Mouse (Mus musculus) forebrain, embryonic 10.5 days (tissue): ENCODE data around the gene Serinc2. TPM values are rescaled to one million over a fixed set of nuclear protein-coding genes. Genes with fewer than 3 reads are reported as not detected.

Experiments used
- polyA plus RNA-seq: library from polyadenylated mRNA; unstranded; fragments of >200 nt; fragmentation: Nextera tagmentation; extraction: Ambion mirVana; gene quantifications from 2 replicates; pipeline ENCODE4 v1.2.1, GENCODE M21; 2016

The Serinc2 gene
- polyA plus RNA-seq, 1 experiment from 2014 or later = 63.2 TPM

Other genes starting within 250 kb of the Serinc2 start
- 2.3 and 2.4 TPM in 2 replicates for gene Col16a1, start 231.4 kb downstream of the Serinc2 start, polyA plus RNA-seq
- 69.8 and 70.4 TPM in 2 replicates for gene Pef1, start 176.6 kb downstream of the Serinc2 start, polyA plus RNA-seq
- 0.32 and 0.36 TPM in 2 replicates for gene Hcrtr1, start 139.8 kb downstream of the Serinc2 start, polyA plus RNA-seq
- 7.2 and 7.6 TPM in 2 replicates for gene Tinagl1, start 104.1 kb downstream of the Serinc2 start, polyA plus RNA-seq
- not detected in 2 replicates for gene Gm853, start 56.8 kb downstream of the Serinc2 start, polyA plus RNA-seq
- 16.2 and 18.8 TPM in 2 replicates for gene Fabp3, start 29.4 kb upstream of the Serinc2 start, polyA plus RNA-seq
- gene Gm10570, start 29.5 kb upstream of the Serinc2 start, polyA plus RNA-seq = not detected in 2 replicates
- 68.8 and 72.4 TPM in 2 replicates for gene Zcchc17, start 80.7 kb upstream of the Serinc2 start, polyA plus RNA-seq
- 233 and 235 TPM in 2 replicates for gene Snrnp40, start 80.9 kb upstream of the Serinc2 start, polyA plus RNA-seq